Mouse (Mus musculus) embryonic facial prominence, embryonic 15.5 days (tissue): ENCODE measurements around the gene Vmo1. TPM values are rescaled to one million over a fixed set of nuclear protein-coding genes. Genes with fewer than 3 reads are reported as not detected.

Source experiments
- ATAC-seq: fragments of 200-750 bp; cut with Nextera tagmentation; 2 replicates; pipeline ENCODE4 v1.8.0; 2017; ENCODE audit warnings: low read depth, moderate TSS enrichment; ENCODE audit not compliant: insufficient number of reproducible peaks, low FRiP score, low TSS enrichment
- H3K27ac ChIP-seq: fragments of 300-500 bp; sonication (generic); replicated peaks from 2 replicates; pipeline ENCODE4 v1.5.1; 2015; ENCODE audit warnings: mild to moderate bottlenecking, inconsistent platforms
- H3K27me3 ChIP-seq: fragments of 300-500 bp; sonication (generic); 2 replicates; pipeline ENCODE4 v1.6.1; 2015; ENCODE audit warnings: inconsistent platforms
- H3K36me3 ChIP-seq: fragments of 300-500 bp; sonication (generic); 2 replicates; pipeline ENCODE4 v1.6.1; 2015; ENCODE audit warnings: mild to moderate bottlenecking, inconsistent platforms
- H3K4me1 ChIP-seq: fragments of 300-500 bp; sonication (generic); 2 replicates; pipeline ENCODE4 v1.6.1; 2015; ENCODE audit warnings: inconsistent platforms
- H3K4me2 ChIP-seq: fragments of 300-500 bp; sonication (generic); replicated peaks from 2 replicates; pipeline ENCODE4 v1.6.1; 2015; ENCODE audit warnings: mild to moderate bottlenecking, inconsistent platforms
- H3K4me3 ChIP-seq: fragments of 300-500 bp; sonication (generic); replicated peaks from 2 replicates; pipeline ENCODE4 v1.5.1; 2015; ENCODE audit warnings: mild to moderate bottlenecking, inconsistent platforms
- H3K9ac ChIP-seq: fragments of 300-500 bp; sonication (generic); 2 replicates; pipeline ENCODE4 v1.6.1; 2015; ENCODE audit warnings: inconsistent platforms
- H3K9me3 ChIP-seq: fragments of 300-500 bp; sonication (generic); replicated peaks from 2 replicates; pipeline ENCODE4 v1.6.1; 2016; ENCODE audit warnings: inconsistent platforms
- WGBS: fragments of 180-500 bp; shearing (Covaris S2); methylation state at CpG from one replicate; pipeline ENCODE4 v1.1.7; 2015; 5-methylcytosine and 5-hydroxymethylcytosine counted together
- polyA plus RNA-seq: library from polyadenylated mRNA; unstranded; fragments of >200 nt; fragmentation: Nextera tagmentation; extraction: Ambion mirVana; gene quantifications from 2 replicates; pipeline ENCODE4 v1.2.1, GENCODE M21; 2015

The Vmo1 gene
- polyA plus RNA-seq, 1 experiment from 2014 or later, result 0.60 TPM

DNA sequence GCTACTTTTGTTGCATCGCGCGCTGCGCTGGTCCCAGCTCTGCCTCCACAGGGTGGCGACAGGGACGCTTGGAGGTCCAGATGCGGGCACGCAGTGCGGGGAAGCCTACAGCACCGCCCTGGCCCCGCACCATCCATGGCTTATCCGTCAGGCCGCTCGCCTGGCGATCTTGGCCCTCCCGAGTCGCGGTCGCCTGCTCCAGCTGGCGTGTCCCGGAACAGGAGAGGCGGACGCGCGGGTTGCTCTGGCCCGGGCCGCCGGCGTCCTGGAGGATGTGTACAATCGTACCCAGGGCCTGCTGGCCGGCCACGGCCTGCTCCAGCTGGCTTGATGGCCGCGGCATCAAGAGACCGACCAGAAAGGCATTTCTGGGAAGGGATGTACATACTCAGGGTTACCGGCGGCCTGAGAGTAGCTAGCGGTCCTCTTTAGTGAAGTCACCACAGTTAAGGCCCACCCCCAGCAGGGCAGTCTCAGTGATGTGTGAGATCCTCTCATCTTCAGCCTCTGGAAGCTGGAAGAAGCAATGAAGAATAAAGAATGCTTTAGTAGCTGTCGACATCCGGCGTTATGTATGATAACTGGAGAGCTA lies 5.9 kb upstream of the Vmo1 start:
- Histone ChIP-seq H3K9ac (peak overlapping the region; percentile 39), H3K4me2 (peak overlapping the region; percentile 56), H3K36me3 (no peaks in the 10 kb centered on the region), H3K27ac (peak overlapping the region; percentile 58), H3K4me3 (peak overlapping the region; percentile 38), H3K9me3 (no peaks in the 10 kb centered on the region), H3K4me1 (peaks cover 17% of the 10 kb centered on the region), H3K27me3 (peaks cover 10% of the 10 kb centered on the region)
- ATAC-seq, result peak; percentile 52; the same call in 1 of the 2 replicates
- WGBS, result 14% methylated on average over 41 of the region's 41 CpGs

DNA sequence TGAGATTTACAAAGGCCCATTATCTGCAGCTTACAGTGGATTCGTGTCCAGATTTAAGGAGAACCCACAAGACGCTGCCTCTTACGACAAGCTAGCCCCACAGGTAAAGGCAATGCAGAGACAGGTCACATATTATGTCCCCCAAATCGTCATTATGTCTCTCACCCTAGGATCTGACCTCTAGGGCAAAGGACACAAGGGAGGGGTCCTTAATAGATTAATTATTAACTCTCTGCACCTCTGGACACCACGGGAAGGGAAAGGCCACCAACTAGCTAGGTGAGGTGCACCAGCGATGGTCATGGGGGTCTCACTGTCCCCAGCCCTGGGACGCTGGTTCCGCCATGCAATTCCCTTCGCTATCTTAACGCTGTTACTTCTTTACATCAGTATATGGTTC lies 4.5 kb upstream of the Vmo1 start, which contains the start of gene Gltpd2:
TSS of gene Gltpd2 (plus strand) at position 274 of the 400 bp plus-strand sequence.
- peaks cover 10% of the 10 kb centered on the region for H3K27me3 ChIP-seq
- H3K36me3 ChIP-seq, result no peaks in the 10 kb centered on the region
- H3K27ac ChIP-seq, result peak within 1 kb of the TSS; percentile 58; the same call in 1 of the 2 replicates
- H3K4me2 ChIP-seq, result peak within 1 kb of the TSS; percentile 56
- peak within 1 kb of the TSS; percentile 38 for H3K4me3 ChIP-seq
- peak within 1 kb of the TSS; percentile 39 for H3K9ac ChIP-seq
- H3K9me3 ChIP-seq, result no peaks in the 10 kb centered on the region
- 79% methylated on average over 10 of the region's 10 CpGs for WGBS
- H3K4me1 ChIP-seq, result peaks cover 15% of the 10 kb centered on the region
- ATAC-seq, result no peak

DNA sequence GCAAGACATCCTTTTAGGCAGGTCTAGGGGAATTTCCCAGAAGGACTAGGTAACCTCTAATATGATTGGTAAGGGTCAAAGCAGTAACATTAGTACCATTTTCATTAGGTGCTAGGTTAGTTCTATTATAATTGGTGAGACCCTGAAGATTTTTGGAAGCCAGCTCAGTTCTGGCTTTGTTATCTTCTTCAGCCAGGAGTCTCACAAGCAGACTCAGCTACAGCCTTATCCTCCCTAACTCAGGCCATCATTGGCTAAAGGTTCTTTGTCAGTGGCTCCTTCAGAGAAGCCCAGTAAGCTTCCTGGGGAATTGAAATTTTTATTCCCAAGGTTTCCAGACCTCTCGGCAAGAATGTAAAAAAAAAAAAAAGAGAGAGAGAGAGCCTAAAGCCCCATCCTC lies 4.0 kb upstream of the Vmo1 start:
- Histone ChIP-seq H3K27me3 (peaks cover 10% of the 10 kb centered on the region), H3K4me1 (peaks cover 15% of the 10 kb centered on the region), H3K4me2 (no peak overlapping the region), H3K27ac (no peak overlapping the region), H3K9ac (no peak overlapping the region), H3K4me3 (no peak overlapping the region), H3K36me3 (no peaks in the 10 kb centered on the region), H3K9me3 (no peaks in the 10 kb centered on the region)
- no peak for ATAC-seq
- 40% methylated on average over 1 of the region's 1 CpGs for WGBS

DNA sequence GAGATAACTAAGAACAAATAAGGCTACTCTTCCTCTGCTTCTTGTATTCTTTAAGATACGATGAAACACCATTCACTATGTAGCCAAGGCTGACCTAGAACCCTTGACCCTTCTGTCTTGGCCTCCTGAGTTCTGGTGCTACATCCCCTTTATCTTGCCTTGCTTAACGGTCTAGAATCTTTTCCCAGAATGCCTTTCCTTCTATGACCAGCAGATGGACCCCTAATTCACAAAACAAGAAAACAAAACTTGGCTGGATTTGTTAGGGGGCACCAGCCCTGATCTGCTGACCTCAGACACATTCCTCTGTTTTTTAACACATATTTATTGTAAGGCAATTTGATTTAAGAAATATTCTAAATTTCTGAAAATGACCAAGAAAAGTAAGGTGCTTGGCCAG lies 1.9 kb upstream of the Vmo1 start:
- 30% methylated on average over 2 of the region's 2 CpGs for WGBS
- ATAC-seq, result no peak
- H3K4me3 ChIP-seq, result no peak overlapping the region

DNA sequence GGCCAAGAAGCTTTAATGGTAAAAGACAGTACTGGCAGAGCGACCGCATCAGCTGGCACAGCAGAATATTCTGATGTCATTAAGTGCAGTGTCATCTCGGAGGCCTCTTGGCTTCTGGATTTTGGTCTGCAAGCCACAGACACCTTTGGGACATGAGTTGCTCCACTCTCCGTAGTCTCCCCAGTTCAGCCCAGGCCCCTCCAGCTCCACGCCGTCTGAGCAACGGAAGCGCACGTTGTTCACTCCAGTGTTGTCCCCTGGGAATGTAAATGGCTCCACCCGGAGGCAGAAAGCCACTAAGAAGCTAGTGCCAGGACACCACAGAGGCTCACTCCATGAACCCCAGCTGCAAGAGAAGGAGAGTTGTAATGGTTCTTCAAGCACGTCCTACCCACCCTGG lies 896 bp downstream of the Vmo1 start:
- Histone ChIP-seq H3K4me2 (no peak overlapping the region), H3K9me3 (no peaks in the 10 kb centered on the region), H3K9ac (no peak overlapping the region), H3K36me3 (no peaks in the 10 kb centered on the region), H3K27me3 (peaks cover 6% of the 10 kb centered on the region; the same call in 1 of the 2 replicates), H3K4me3 (no peak overlapping the region), H3K4me1 (peaks cover 7% of the 10 kb centered on the region; the same call in 1 of the 2 replicates), H3K27ac (no peak overlapping the region)
- WGBS, result 51% methylated on average over 11 of the region's 11 CpGs
- ATAC-seq, result no peak

More for the DNA sequence above, 1.9 kb upstream of the Vmo1 start:
- Histone ChIP-seq H3K27me3 (peaks cover 16% of the 10 kb centered on the region), H3K36me3 (no peaks in the 10 kb centered on the region), H3K9ac (no peak overlapping the region), H3K9me3 (no peaks in the 10 kb centered on the region), H3K4me2 (no peak overlapping the region), H3K27ac (no peak overlapping the region), H3K4me1 (peaks cover 15% of the 10 kb centered on the region)

DNA sequence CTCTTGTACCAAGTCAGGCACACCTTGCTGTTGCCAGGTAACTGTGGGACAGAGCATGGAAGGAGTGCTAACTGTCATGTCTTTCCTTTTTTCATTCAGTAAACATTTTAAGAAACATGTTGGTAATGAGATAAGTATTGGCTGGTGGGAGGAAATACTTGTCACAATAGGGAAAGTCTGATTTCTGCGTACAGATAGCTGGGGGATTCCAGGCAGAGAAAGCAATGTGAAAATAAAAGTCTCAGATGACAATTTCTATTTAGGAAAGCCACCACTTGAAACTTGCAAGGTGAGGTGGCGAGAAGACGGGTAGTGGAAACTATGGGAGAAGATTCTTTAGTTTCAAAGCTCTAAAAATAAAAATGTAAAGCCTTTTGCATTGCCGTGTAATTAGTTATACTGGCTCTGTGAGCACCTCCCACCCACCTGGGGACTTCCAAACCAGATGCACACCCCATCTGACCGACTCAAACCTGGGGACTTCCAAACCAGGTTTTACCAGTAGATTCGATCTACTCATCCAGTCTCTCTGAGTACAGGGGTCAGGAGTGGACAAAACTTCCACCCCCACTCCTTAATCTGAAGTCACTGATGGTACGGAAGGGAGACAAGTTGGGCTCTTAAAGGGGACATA lies 1.6 kb downstream of the Vmo1 start:
- H3K36me3 ChIP-seq, result no peaks in the 10 kb centered on the region
- no peaks in the 10 kb centered on the region for H3K9me3 ChIP-seq
- 59% methylated on average over 7 of the region's 7 CpGs for WGBS
- H3K4me1 ChIP-seq, result peaks cover 7% of the 10 kb centered on the region; the same call in 1 of the 2 replicates
- peaks cover 6% of the 10 kb centered on the region; the same call in 1 of the 2 replicates for H3K27me3 ChIP-seq
- H3K4me3 ChIP-seq, result no peak overlapping the region
- no peak overlapping the region for H3K9ac ChIP-seq
- ATAC-seq, result no peak
- no peak overlapping the region for H3K4me2 ChIP-seq
- H3K27ac ChIP-seq, result no peak overlapping the region

DNA sequence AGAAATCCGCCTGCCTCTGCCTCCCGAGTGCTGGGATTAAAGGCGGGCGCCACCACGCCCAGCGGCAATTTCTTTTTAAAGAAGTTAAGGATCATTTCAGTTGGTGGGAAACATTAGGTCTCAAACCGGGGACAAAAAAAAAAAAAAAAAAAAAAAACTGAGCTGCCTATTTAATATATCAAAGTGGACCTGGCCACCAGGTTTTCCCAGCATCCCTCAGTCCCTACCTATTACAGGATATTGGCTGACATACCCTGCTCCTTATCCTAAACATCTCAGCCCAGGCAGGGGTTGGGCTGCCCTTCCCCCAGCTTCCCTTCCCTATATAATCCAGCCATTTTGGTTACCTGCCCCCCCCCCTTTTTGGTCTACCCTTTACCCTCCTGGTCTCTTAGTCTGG lies 2.6 kb downstream of the Vmo1 start:
- peaks cover 6% of the 10 kb centered on the region; the same call in 1 of the 2 replicates for H3K27me3 ChIP-seq
- H3K4me3 ChIP-seq, result no peak overlapping the region
- H3K4me1 ChIP-seq, result peaks cover 7% of the 10 kb centered on the region; the same call in 1 of the 2 replicates
- ATAC-seq, result no peak
- H3K9ac ChIP-seq, result no peak overlapping the region
- 86% methylated on average over 7 of the region's 7 CpGs for WGBS
- H3K9me3 ChIP-seq, result no peaks in the 10 kb centered on the region
- H3K36me3 ChIP-seq, result no peaks in the 10 kb centered on the region
- H3K4me2 ChIP-seq, result no peak overlapping the region
- H3K27ac ChIP-seq, result no peak overlapping the region

DNA sequence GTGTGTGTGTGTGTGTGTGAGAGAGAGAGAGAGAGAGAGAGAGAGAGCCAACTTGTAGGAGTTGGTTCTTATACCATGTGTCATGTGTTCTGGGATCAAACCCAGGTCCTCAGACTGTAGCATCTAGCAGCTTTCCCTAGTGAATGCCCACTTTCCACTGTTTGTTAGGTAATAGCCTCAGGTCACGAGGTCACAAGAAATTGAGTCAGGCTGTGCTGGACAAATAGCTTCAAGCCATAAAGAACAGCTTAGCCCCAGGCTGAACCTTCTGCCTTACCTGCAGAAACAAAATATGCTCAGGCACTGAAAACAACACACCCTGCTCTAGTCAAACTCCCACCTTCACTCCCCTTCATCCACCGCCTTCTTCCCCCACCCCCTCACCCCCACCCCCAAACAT lies 3.2 kb downstream of the Vmo1 start:
- peaks cover 7% of the 10 kb centered on the region; the same call in 1 of the 2 replicates for H3K4me1 ChIP-seq
- H3K27me3 ChIP-seq, result peaks cover 6% of the 10 kb centered on the region; the same call in 1 of the 2 replicates
- H3K4me3 ChIP-seq, result no peak overlapping the region
- H3K9me3 ChIP-seq, result no peaks in the 10 kb centered on the region
- H3K36me3 ChIP-seq, result no peaks in the 10 kb centered on the region
- ATAC-seq, result no peak
- WGBS, result 58% methylated on average over 2 of the region's 2 CpGs
- H3K9ac ChIP-seq, result no peak overlapping the region
- no peak overlapping the region for H3K4me2 ChIP-seq
- no peak overlapping the region for H3K27ac ChIP-seq

DNA sequence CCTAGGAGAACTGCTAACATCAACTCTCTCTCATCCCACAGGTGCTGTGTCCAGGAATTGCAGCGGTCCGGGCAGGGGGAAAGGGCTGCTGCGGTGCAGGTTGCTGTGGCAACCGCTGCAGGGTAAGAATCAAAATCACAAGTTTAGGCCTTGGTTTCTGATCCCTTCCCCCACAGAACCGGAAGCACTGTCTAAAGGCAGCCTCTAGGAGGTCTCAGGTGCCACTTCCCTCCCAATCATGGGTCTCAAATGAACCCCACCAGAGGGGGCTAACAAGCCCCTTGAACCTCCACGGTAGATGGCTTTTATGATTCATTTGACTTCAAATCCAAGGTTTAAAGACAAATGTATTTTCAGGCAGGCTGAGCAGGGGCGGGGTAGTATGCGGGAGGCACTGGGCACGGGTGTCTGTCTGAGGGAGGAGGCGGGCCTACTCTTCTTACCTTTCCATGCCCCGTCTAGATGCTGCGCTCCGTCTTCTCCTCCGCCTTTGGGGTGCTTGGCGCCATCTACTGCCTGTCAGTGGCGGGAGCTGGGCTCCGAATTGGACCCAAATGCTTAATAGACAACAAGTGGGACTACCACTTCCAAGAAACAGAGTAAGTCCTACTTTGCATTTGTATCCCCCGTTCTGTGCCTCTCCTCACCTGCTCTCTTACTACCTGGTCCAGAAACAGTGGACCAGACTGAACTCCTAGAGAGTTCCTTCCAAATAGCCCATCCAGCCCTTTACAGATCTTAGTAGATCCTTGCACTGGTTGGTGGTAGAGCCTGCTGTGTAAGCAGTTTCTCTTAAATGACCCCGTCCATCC lies 4.5 kb downstream of the Vmo1 start:
- no peak overlapping the region for H3K4me3 ChIP-seq

DNA sequence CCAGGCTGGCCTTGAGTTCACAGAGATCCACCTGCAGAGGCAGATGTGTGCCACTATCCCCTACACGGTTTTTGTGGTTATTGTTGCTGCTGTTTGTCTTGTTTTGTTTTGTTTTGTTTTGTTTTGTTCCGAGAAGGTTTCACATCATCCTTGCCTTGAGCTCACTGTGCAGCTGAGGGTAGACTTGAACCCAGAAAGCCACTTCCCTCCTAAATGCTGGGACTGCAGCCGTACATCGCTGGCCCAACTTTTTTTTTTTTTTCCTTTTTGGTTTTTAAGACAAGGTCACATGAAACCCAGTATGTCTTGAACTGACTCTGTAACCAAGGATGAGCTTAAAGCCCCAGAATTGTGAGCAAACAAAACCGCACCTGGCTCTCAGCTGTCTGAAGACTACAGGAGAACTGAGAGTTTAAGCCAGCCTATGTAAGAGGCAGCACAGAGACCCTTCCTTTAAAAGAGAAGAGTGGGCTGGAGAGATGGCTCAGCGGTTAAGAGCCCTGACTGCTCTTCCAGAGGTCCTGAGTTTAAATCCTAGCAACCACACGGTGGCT lies 7.4 kb downstream of the Vmo1 start:
- Histone ChIP-seq H3K36me3 (no peaks in the 10 kb centered on the region), H3K9ac (no peak overlapping the region), H3K4me3 (no peak overlapping the region), H3K4me2 (no peak overlapping the region), H3K4me1 (peaks cover 7% of the 10 kb centered on the region; the same call in 1 of the 2 replicates), H3K9me3 (no peaks in the 10 kb centered on the region), H3K27ac (no peak overlapping the region), H3K27me3 (no peaks in the 10 kb centered on the region)
- ATAC-seq, result no peak
- WGBS, result 66% methylated on average over 7 of the region's 7 CpGs

More for the DNA sequence above, 4.5 kb downstream of the Vmo1 start:
- H3K9ac ChIP-seq, result no peak overlapping the region
- peaks cover 7% of the 10 kb centered on the region; the same call in 1 of the 2 replicates for H3K4me1 ChIP-seq
- peak overlapping the region; percentile 32 for H3K4me2 ChIP-seq
- no peaks in the 10 kb centered on the region for H3K9me3 ChIP-seq
- 9% methylated on average over 19 of the region's 19 CpGs for WGBS
- no peak for ATAC-seq
- peaks cover 6% of the 10 kb centered on the region; the same call in 1 of the 2 replicates for H3K27me3 ChIP-seq
- no peaks in the 10 kb centered on the region for H3K36me3 ChIP-seq
- no peak overlapping the region for H3K27ac ChIP-seq

DNA sequence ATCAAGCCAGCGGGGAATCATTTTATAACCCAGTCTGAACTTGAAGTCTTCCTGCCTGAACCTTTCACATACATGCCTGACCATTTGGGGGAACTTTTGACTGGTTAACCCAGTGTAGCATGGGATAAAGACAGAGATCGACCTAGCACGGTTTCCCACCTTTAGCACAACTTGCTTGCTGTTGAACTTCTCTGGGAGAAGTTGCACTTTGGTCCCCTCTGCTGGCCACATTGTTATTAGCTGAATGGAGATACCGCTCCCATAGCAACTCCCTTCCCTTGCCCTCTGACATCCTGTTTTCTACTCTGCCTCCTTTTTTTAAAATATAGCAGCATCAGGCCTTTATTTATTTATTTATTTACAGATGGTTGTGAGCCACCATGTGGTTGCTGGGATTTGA lies 8.0 kb downstream of the Vmo1 start:
- H3K36me3 ChIP-seq, result no peaks in the 10 kb centered on the region
- no peak overlapping the region for H3K9ac ChIP-seq
- H3K9me3 ChIP-seq, result no peaks in the 10 kb centered on the region
- H3K27me3 ChIP-seq, result no peaks in the 10 kb centered on the region
- no peak overlapping the region for H3K4me3 ChIP-seq
- no peak for ATAC-seq
- H3K27ac ChIP-seq, result no peak overlapping the region
- no peak overlapping the region for H3K4me2 ChIP-seq
- 23% methylated on average over 4 of the region's 4 CpGs for WGBS
- H3K4me1 ChIP-seq, result peaks cover 7% of the 10 kb centered on the region; the same call in 1 of the 2 replicates
